Mouse (Mus musculus) heart, postnatal 36 days (tissue): ENCODE measurements around the gene Gng11. TPM values are rescaled to one million over a fixed set of nuclear protein-coding genes. Genes with fewer than 3 reads are reported as not detected.

Source experiments
- total RNA-seq, 2 experiments: library from RNA; stranded (reverse); gene quantifications; 2 replicates each; pipeline ENCODE4 v1.2.3; 2021

The Gng11 gene
- total RNA-seq, 2 experiments from 2014 or later = 64.8 to 69.5 TPM

Other genes with a start within 250 kb of the Gng11 start
- gene Calcr, start 239.2 kb upstream of the Gng11 start, total RNA-seq = not detected
- 1 to 10 TPM in 1 of 2 experiments, under 1 TPM in 1; 0.95 to 1.4 TPM for gene Tfpi2, start 15.0 kb upstream of the Gng11 start, total RNA-seq
- gene Gngt1, start 10.1 kb upstream of the Gng11 start, total RNA-seq = not detected
- gene Bet1, start 83.1 kb downstream of the Gng11 start, total RNA-seq = 10 to 100 TPM; 25.2 to 25.7 TPM